Mouse (Mus musculus) olfactory bulb, adult 2 months (tissue): ENCODE results near the gene Corin.

Source experiments
- CTCF ChIP-seq: fragments of 200-500 bp; IDR thresholded peaks from 2 replicates; pipeline ENCODE4 v1.5.1; 2012; ENCODE audit warnings: low read depth, mild to moderate bottlenecking, low read length, moderate library complexity; ENCODE audit not compliant: insufficient read depth
- POLR2A ChIP-seq: fragments of 200-500 bp; IDR thresholded peaks from 2 replicates; pipeline ENCODE4 v1.6.1; 2012; ENCODE audit warnings: mild to moderate bottlenecking, low read depth, low read length, moderate library complexity; ENCODE audit not compliant: insufficient read depth

DNA sequence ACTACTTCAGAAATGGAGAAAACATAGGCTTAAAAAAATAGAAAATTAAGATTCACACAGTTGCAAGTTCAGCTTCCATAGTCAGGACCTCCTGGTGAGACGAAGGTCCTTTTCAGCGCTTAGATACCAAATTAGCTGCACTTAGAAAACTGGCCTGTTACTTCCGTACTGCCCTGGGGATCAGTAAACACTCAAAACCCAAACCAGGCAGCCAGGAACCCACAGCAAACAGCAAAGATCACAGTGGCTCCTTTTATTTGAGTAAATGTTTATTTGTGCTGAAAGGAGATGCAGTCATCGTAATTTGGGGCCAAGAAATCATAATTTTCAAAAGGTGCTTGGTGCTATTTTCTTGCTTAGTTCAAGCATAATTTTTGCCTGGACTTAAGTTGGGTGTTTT lies 138.5 kb downstream of the Corin start:
- TF ChIP-seq CTCF (no peak), POLR2A (no peak)
